Mouse (Mus musculus) small intestine, adult 2 months (tissue): ENCODE results near the gene Dclre1c. TPM values are rescaled to one million over a fixed set of nuclear protein-coding genes. Genes with fewer than 3 reads are reported as not detected.
"Not testable (repeated sequence)": the region's sequence is repeated elsewhere in the genome, so short reads cannot be mapped to it uniquely, and the experiment has no call there.

Experiments used
- H3K27ac ChIP-seq: fragments of 200-500 bp; 2 replicates; pipeline ENCODE4 v1.5.1; 2012; ENCODE audit warnings: low read depth, low read length, control low read depth, inconsistent platforms; ENCODE audit not compliant: insufficient read depth
- H3K27me3 ChIP-seq: fragments of 200-500 bp; 2 replicates; pipeline ENCODE4 v1.6.1; 2012; ENCODE audit warnings: mild to moderate bottlenecking, moderate library complexity, low read length, inconsistent platforms; ENCODE audit not compliant: control insufficient read depth, insufficient read depth
- H3K36me3 ChIP-seq: fragments of 200-500 bp; 2 replicates; pipeline ENCODE4 v1.6.1; 2012; ENCODE audit warnings: mild to moderate bottlenecking, low read length, control low read depth, inconsistent platforms; ENCODE audit not compliant: control insufficient read depth, insufficient read depth
- H3K4me1 ChIP-seq: fragments of 200-500 bp; 2 replicates; pipeline ENCODE4 v1.6.1; 2012; ENCODE audit warnings: low read length, inconsistent platforms, mixed read lengths; ENCODE audit not compliant: control insufficient read depth, insufficient read depth, insufficient read length
- H3K4me3 ChIP-seq: fragments of 200-500 bp; 2 replicates; pipeline ENCODE4 v1.5.1; 2012; ENCODE audit warnings: low read depth, mild to moderate bottlenecking, control low read depth, inconsistent platforms, low read length, moderate library complexity
- CTCF ChIP-seq: fragments of 200-500 bp; IDR thresholded peaks from 2 replicates; pipeline ENCODE4 v1.5.1; 2012; ENCODE audit warnings: low read depth, mild to moderate bottlenecking, control low read depth, inconsistent platforms, low read length, moderate library complexity, mixed read lengths; ENCODE audit not compliant: insufficient replicate concordance, insufficient read length; ENCODE audit errors: extremely low read depth
- POLR2A ChIP-seq: fragments of 200-500 bp; IDR thresholded peaks from 2 replicates; pipeline ENCODE4 v1.6.1; 2012; ENCODE audit warnings: low read depth, mild to moderate bottlenecking, control low read depth, inconsistent platforms, low read length, moderate library complexity
- WGBS: fragments of 180-500 bp; shearing (Covaris S2); methylation state at CpG from one replicate; pipeline ENCODE4 v1.1.7; 2018; 5-methylcytosine and 5-hydroxymethylcytosine counted together
- polyA plus RNA-seq: library from polyadenylated mRNA; depleted of rRNA; stranded (reverse); fragments of >200 nt; gene quantifications from 2 replicates; pipeline ENCODE4 v1.2.3, GENCODE M21; 2012; rRNA removed

Dclre1c gene
- 1.5 and 1.6 TPM in 2 replicates for polyA plus RNA-seq

DNA sequence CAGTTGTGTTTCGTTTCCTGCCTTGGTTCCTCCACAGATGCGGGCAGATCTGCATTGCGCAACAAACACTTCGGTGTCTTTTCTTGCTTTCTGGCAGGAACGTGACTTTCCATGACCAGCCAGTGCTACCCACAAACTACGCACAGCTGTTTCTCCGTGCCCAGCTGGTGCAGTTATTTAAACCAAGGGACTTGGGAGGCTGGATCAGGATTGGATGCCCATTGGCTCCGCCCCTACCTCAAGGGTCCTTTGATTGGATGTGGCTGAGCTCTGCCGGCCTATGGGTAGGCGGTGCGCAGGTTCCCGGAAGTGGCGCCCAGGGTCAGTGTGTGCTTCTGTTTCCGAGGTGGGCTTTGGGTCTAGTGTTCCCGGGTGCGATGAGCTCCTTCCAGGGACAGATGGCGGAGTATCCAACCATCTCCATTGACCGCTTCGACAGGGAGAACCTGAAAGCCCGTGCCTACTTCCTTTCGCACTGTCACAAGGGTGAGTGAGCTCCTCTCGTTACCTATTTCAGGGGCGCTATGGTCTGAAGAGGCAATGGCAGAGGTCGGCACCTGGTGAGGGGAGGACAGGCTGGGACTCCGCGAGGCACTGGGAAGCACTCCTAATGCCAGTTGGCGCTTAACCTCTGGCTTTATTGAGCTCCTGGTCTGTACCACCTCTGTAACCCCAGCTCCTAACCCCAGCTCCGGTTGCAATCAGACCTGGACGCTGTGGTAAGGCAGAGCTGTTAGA is at the start of gene Dclre1c:
TSS of gene Dclre1c (plus strand) at position 291 of the 738 bp plus-strand sequence.
- H3K27ac ChIP-seq, result peak within 1 kb of the TSS; percentile 14; the same call in 1 of the 2 replicates
- no peaks in the 10 kb centered on the region for H3K36me3 ChIP-seq
- peaks cover 2% of the 10 kb centered on the region; the same call in 1 of the 2 replicates for H3K4me1 ChIP-seq
- under 1% methylated on average over 29 of the region's 29 CpGs for WGBS
- H3K27me3 ChIP-seq, result no peaks in the 10 kb centered on the region
- peak within 1 kb of the TSS; percentile 89 for H3K4me3 ChIP-seq
- TF ChIP-seq POLR2A (peak; percentile 46; the same call in 1 of the 2 replicates), CTCF (no peak)

- no peaks in the 10 kb centered on the region for H3K4me1 ChIP-seq
- 69% methylated on average over 6 of the region's 6 CpGs for WGBS
- no peak overlapping the region for H3K27ac ChIP-seq
- H3K36me3 ChIP-seq, result no peaks in the 10 kb centered on the region
- no peak overlapping the region for H3K4me3 ChIP-seq
- H3K27me3 ChIP-seq, result no peaks in the 10 kb centered on the region
- TF ChIP-seq CTCF (no peak), POLR2A (no peak)
Observed at GRCm38 (mm10) chr2:3387105-3387860, 36.6 kb upstream of the Dclre1c start.

- TF ChIP-seq POLR2A, result no peak
- TF ChIP-seq CTCF, result no peak
- H3K4me3 ChIP-seq, result no peak overlapping the region
- no peaks in the 10 kb centered on the region for H3K27me3 ChIP-seq
- no peak overlapping the region for H3K27ac ChIP-seq
- 66% methylated on average over 2 of the region's 2 CpGs for whole genome bisulfite sequencing
- no peaks in the 10 kb centered on the region for H3K36me3 ChIP-seq
- H3K4me1 ChIP-seq, result no peaks in the 10 kb centered on the region
Observed at GRCm38 (mm10) chr2:3391945-3392344, 32.0 kb upstream of the Dclre1c start.

DNA sequence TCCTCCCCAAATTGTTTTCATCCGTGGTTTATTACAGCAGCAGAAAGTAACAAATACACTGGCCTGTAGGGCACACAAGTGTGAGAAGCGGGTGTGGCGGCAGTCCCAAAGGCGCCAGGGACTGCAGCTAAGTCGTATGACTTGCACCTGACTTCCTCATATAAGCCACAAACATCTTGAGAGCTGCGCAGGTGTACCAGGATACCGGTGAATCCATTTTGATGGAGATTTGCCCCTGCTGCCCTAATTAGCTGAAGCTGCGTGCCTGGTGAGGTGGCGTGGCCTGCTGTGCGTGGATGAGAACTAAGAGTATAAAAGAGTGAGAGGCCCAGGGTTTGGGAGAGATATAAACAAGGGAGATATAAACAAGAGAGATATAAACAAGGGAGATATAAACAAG is 26.8 kb upstream of the Dclre1c start, which contains the start of gene Olah:
TSS of gene Olah (minus strand) at position 101 of the 400 bp plus-strand sequence.
- 57% methylated on average over 10 of the region's 10 CpGs for WGBS
- H3K4me3 ChIP-seq, H3K27me3 ChIP-seq, H3K27ac ChIP-seq, H3K4me1 ChIP-seq, H3K36me3 ChIP-seq: not testable (repeated sequence)

DNA sequence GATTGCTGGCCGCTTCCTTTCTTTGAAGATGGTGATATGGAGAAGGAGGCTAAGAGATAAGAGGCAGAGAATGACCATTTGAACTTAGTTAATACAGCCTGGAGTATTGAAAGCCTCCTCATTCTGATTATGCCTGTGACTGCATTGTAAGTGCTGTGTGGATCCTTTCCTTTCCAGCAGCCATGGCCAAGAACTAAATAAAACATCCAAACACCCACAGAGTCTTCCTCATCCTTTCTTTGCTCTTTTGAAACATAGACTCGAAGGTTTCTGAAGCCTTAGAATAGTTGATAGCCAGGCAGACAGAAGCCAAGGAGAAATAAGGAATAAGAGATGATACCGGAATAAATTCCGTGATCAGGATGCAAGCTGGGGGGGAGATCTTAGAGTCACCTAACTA is 17.9 kb upstream of the Dclre1c start:
- Histone ChIP-seq H3K4me3 (no peak overlapping the region), H3K36me3 (no peaks in the 10 kb centered on the region), H3K27me3 (no peaks in the 10 kb centered on the region), H3K27ac (no peak overlapping the region), H3K4me1 (no peaks in the 10 kb centered on the region)
- WGBS, result 78% methylated on average over 4 of the region's 4 CpGs
- TF ChIP-seq CTCF, result no peak
- no peak for TF ChIP-seq POLR2A

DNA sequence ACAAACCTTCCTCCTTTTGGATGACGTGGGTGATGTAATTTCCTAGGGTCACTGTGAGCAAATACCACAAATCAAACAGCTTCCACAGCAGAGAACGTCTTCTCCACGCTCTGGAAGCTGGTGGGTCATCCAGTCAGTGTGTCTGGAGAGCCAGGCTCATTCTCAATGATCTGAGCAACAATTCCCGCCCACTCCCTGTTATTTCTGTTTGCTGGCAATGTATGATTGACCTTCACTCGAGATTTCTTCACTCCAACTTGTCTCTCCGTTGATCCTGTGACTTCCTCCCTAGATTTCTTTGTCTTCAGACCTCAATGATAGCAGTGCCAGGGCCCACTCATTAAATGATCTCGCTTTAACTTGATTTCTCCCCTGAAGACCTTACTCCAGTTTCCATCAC is 16.2 kb upstream of the Dclre1c start:
- Histone ChIP-seq H3K4me3 (no peak overlapping the region), H3K27me3 (no peaks in the 10 kb centered on the region), H3K4me1 (no peaks in the 10 kb centered on the region), H3K27ac (no peak overlapping the region), H3K36me3 (no peaks in the 10 kb centered on the region)
- TF ChIP-seq POLR2A (no peak), CTCF (no peak)
- WGBS, result 55% methylated on average over 7 of the region's 7 CpGs

DNA sequence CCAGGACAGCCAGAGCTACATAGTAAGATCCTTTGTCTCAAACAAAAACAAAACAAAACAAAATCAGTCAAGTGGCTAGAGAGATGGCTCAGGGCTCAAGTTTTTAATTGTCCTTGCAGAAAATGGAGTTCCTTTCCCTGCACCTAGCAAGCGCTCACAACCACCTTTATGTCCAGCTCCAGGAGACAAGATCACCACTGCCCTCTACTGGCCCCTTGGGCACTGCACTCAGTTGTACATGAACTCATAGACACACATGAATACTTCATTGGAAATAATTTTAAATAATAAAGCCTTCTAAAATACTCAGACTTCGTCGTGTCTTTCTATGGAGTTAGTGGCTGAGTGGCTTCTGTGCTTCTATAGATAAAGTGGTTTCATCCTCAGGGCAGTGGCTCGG is 9.7 kb upstream of the Dclre1c start:
- H3K4me1 ChIP-seq, result peaks cover 3% of the 10 kb centered on the region
- TF ChIP-seq CTCF, result peak; percentile 62; the same call in 1 of the 2 replicates
- no peak for TF ChIP-seq POLR2A
- WGBS, result 55% methylated on average over 4 of the region's 4 CpGs
- no peak overlapping the region for H3K4me3 ChIP-seq
- H3K36me3 ChIP-seq, result no peaks in the 10 kb centered on the region
- H3K27ac ChIP-seq, result no peak overlapping the region
- 0 out of 2 replicates have a peak, but pooled peaks cover 3% of the 10 kb centered on the region for H3K27me3 ChIP-seq
